Mouse (Mus musculus): ENCODE results near the gene Mapk8. TPM values are rescaled to one million over a fixed set of nuclear protein-coding genes. Genes with fewer than 3 reads are reported as not detected.

The Mapk8 gene
- polyA plus RNA-seq, 1 experiment from 2014 or later = 17.3 TPM

DNA sequence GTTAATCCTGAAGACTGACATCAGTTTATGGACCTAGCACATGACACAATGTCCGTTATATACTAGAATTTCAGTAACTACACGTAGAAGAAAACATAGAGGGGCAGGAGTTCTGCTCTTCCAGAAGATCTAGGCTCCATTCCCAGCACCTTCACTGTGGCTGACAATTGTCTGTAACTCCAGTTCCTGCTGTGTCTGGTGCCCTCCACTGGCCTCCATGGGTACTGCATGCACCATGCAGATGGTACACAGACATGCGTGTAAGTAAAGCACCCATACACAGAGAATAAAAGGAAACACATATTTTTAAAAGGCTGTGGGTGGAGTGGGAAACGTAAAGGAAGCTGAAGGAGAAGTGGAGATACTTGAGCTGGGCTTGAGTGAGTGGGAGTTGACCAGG, 113.1 kb downstream of the Mapk8 start:
- Histone ChIP-seq H3K9me3 (replicated peaks) (no peaks in the 10 kb centered on the region), H3K4me1 (no peaks in the 10 kb centered on the region; the same call in 1 of the 2 replicates), H3K27me3 (ENCODE audit: low read depth, poor library complexity, severe bottlenecking) (no peaks in the 10 kb centered on the region), H3K4me3 (no peak overlapping the region), H3K36me3 (no peaks in the 10 kb centered on the region), H3K27ac (replicated peaks) (no peak overlapping the region)
- WGBS = 81% methylated on average over 4 of the region's 4 CpGs
- DNase-seq (ENCODE audit: low spot score) = peak; percentile 46

DNA sequence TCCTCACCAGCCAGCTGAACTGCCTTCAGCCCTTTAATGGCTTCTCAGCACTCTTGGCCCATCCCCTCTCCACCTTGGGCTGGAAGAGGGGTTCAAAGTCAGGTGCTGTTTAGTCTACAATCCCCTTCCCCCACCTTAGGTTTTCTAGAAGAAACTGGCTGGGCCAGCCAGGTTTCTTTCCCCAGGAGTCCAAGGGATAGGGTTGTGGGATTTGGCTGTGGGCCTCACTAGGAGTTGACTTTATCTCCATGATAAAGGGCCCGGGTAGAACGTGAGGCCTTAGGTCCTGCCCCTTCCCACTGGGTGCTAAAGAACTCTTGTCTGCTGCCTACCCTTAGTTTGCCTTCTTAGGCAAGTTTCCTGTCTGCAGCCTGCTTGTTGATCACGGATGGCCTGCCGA, 115.3 kb downstream of the Mapk8 start:
- no peaks in the 10 kb centered on the region for H3K36me3 ChIP-seq
- no peak overlapping the region for H3K27ac ChIP-seq (replicated peaks)
- H3K4me1 ChIP-seq = peaks cover 11% of the 10 kb centered on the region
- H3K4me3 ChIP-seq = no peak overlapping the region
- H3K27me3 ChIP-seq (ENCODE audit: low read depth, poor library complexity, severe bottlenecking) = no peaks in the 10 kb centered on the region
- no peaks in the 10 kb centered on the region for H3K9me3 ChIP-seq (replicated peaks)
- 37% methylated on average over 4 of the region's 4 CpGs for WGBS
- DNase-seq (ENCODE audit: low spot score) = no peak

DNA sequence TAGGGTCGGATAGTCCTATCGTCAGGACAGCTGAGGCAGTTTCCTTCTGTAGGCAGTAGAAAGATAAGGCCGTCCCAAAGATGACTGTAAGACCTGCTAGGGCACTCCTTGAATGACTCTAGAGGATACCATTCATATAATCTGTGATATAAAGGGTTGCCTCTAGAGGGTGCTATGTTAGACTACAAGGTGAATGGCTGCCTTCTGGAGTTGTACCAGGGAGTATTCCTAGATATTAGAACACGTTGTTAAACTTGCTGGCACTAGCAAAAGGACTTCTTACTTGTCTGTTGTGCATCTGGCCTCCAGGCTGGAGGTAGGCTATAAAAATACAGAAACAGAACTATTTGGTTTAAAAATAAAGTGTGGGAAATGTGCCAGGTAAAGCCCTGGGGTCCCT, 116.0 kb downstream of the Mapk8 start:
- DNase-seq (ENCODE audit: low spot score) = no peak
- H3K9me3 ChIP-seq (replicated peaks) = no peaks in the 10 kb centered on the region
- WGBS = 71% methylated on average over 4 of the region's 4 CpGs
- H3K4me1 ChIP-seq = peaks cover 11% of the 10 kb centered on the region
- no peak overlapping the region for H3K27ac ChIP-seq (replicated peaks)
- no peak overlapping the region for H3K4me3 ChIP-seq
- H3K36me3 ChIP-seq = no peaks in the 10 kb centered on the region
- no peaks in the 10 kb centered on the region for H3K27me3 ChIP-seq (ENCODE audit: low read depth, poor library complexity, severe bottlenecking)

DNA sequence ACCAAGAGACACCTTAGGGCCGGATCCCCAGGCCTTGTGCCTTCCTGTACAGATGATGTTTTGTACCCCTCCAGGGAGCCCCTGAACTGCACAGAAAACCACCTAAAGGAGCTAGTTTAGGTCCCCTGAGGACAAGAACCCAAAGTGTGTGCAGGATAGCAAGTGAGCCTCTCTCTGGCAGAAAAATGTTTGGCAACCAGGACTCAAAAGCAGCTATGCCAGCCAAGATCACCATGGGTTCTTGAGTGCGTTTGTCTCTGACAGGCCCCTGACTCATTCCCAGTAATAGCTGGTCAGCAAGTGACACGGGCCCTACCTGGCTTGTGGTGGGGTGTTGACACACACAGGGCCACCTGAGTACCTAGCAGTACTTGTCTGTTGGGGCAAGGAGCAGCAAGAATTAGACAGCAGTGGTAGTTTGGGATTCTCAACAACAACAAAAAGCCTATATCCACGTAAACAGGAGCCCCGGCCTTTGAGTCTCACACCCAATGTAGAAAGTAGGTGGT, 117.6 kb downstream of the Mapk8 start:
- no peaks in the 10 kb centered on the region for H3K27me3 ChIP-seq (ENCODE audit: low read depth, poor library complexity, severe bottlenecking)
- peaks cover 19% of the 10 kb centered on the region for H3K4me1 ChIP-seq
- no peak for DNase-seq (ENCODE audit: low spot score)
- H3K27ac ChIP-seq (replicated peaks) = no peak overlapping the region
- no peaks in the 10 kb centered on the region for H3K36me3 ChIP-seq
- H3K9me3 ChIP-seq (replicated peaks) = no peaks in the 10 kb centered on the region
- H3K4me3 ChIP-seq = no peak overlapping the region
- WGBS = 88% methylated on average over 5 of the region's 5 CpGs

DNA sequence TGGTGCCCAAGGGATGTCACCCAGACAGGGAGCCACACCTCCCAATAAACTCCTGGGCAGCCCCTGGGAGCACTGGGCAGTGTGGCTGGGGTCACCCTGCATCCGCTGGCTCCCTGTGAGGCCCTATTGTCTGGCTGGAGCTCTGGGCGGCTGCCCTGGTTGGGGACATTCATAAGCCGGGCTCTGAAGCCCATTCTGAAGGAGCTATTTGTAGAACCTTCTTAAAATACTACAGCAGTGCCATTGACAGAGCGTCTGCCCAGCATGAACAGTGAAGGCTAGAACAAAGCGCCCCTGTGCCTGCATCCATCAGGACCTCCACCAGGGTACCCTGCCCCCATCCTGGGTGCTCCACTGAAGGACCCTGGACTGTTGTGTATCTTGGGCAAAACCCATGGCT, 118.6 kb downstream of the Mapk8 start:
- H3K27ac ChIP-seq (replicated peaks) = no peak overlapping the region
- H3K36me3 ChIP-seq = no peaks in the 10 kb centered on the region
- H3K9me3 ChIP-seq (replicated peaks) = no peaks in the 10 kb centered on the region
- H3K4me1 ChIP-seq = peaks cover 19% of the 10 kb centered on the region
- no peak for DNase-seq (ENCODE audit: low spot score)
- no peak overlapping the region for H3K4me3 ChIP-seq
- H3K27me3 ChIP-seq (ENCODE audit: low read depth, poor library complexity, severe bottlenecking) = peaks cover 3% of the 10 kb centered on the region; the same call in 1 of the 2 replicates
- WGBS = 50% methylated on average over 5 of the region's 5 CpGs

Other genes with a start within 250 kb of the Mapk8 start
- gene Arhgap22, start 233.1 kb downstream of the Mapk8 start, polyA plus RNA-seq (2016; fragmentation: Nextera tagmentation; extraction: Ambion mirVana) = 2.0 and 2.1 TPM in 2 replicates
- gene Frmpd2, start 24.5 kb upstream of the Mapk8 start, polyA plus RNA-seq (2016; fragmentation: Nextera tagmentation; extraction: Ambion mirVana) = not detected in 2 replicates
- gene Ptpn20, start 142.0 kb upstream of the Mapk8 start, polyA plus RNA-seq (2016; fragmentation: Nextera tagmentation; extraction: Ambion mirVana) = not detected in 2 replicates

Data from midbrain, embryonic 10.5 days (tissue).